Mouse (Mus musculus) liver, postnatal 0 days (tissue): ENCODE data around the gene Psmg1. TPM values are rescaled to one million over a fixed set of nuclear protein-coding genes. Genes with fewer than 3 reads are reported as not detected.
A peak's percentile ranks its signal among the peaks of the same experiment; 100 is the strongest.
"Not testable (repeated sequence)": the region's sequence is repeated elsewhere in the genome, so short reads cannot be mapped to it uniquely, and the experiment has no call there.

Experiments used
- ATAC-seq: fragments of 200-750 bp; cut with Nextera tagmentation; 2 replicates; pipeline ENCODE4 v1.8.0; 2017; ENCODE audit warnings: mild to moderate bottlenecking, moderate library complexity
- DNase-seq: peaks from one replicate; pipeline ENCODE4 v3.0.0-alpha.2; 2016
- H3K27ac ChIP-seq: fragments of 300-500 bp; sonication (generic); 2 replicates; pipeline ENCODE4 v1.5.1; 2014; ENCODE audit warnings: antibody characterized with exemption, moderate library complexity, mild to moderate bottlenecking, low read depth
- H3K27me3 ChIP-seq: fragments of 300-500 bp; sonication (generic); 2 replicates; pipeline ENCODE4 v1.6.1; 2014; ENCODE audit warnings: low read length, control low read depth, mixed read lengths; ENCODE audit not compliant: insufficient read depth
- H3K36me3 ChIP-seq: fragments of 300-500 bp; sonication (generic); replicated peaks from 2 replicates; pipeline ENCODE4 v1.6.1; 2014; ENCODE audit warnings: mild to moderate bottlenecking, control low read depth, low read length, moderate library complexity, mixed read lengths; ENCODE audit not compliant: insufficient read depth
- H3K4me1 ChIP-seq: fragments of 300-500 bp; sonication (generic); 2 replicates; pipeline ENCODE4 v1.6.1; 2014; ENCODE audit warnings: antibody characterized with exemption, mild to moderate bottlenecking, control low read depth; ENCODE audit not compliant: insufficient read depth
- H3K4me2 ChIP-seq: fragments of 300-500 bp; sonication (generic); 2 replicates; pipeline ENCODE4 v1.6.1; 2014; ENCODE audit warnings: low read depth, mild to moderate bottlenecking, low read length, moderate library complexity, mixed read lengths
- H3K4me3 ChIP-seq: fragments of 300-500 bp; sonication (generic); 2 replicates; pipeline ENCODE4 v1.5.1; 2014; ENCODE audit warnings: low read depth, low read length
- H3K9ac ChIP-seq: fragments of 300-500 bp; sonication (generic); replicated peaks from 2 replicates; pipeline ENCODE4 v1.6.1; 2014; ENCODE audit warnings: mild to moderate bottlenecking, moderate library complexity
- H3K9me3 ChIP-seq: fragments of 300-500 bp; sonication (generic); 2 replicates; pipeline ENCODE4 v1.6.1; 2016; ENCODE audit warnings: mild to moderate bottlenecking, control low read depth, low read length, mixed read lengths
- CTCF ChIP-seq: sonication (generic); IDR thresholded peaks from 2 replicates; pipeline ENCODE4 v1.5.1; 2016; ENCODE audit warnings: antibody characterized with exemption, low read depth
- EP300 ChIP-seq: IDR thresholded peaks from 2 replicates; pipeline ENCODE4 v1.6.1; 2016; ENCODE audit warnings: antibody characterized with exemption, low read depth, mild to moderate bottlenecking
- WGBS: fragments of 180-500 bp; shearing (Covaris S2); extraction: QIAGEN DNeasy Blood & Tissue Kit; methylation state at CpG from one replicate; pipeline ENCODE4 v1.1.7; 2014; ENCODE audit not compliant: insufficient replicate concordance; 5-methylcytosine and 5-hydroxymethylcytosine counted together
- polyA plus RNA-seq: library from polyadenylated mRNA; unstranded; fragments of >200 nt; fragmentation: Nextera tagmentation; extraction: Ambion mirVana; gene quantifications from 2 replicates; pipeline ENCODE4 v1.2.1, GENCODE M21; 2015

The Psmg1 gene
- polyA plus RNA-seq, 1 experiment from 2014 or later, result 44.1 TPM

DNA sequence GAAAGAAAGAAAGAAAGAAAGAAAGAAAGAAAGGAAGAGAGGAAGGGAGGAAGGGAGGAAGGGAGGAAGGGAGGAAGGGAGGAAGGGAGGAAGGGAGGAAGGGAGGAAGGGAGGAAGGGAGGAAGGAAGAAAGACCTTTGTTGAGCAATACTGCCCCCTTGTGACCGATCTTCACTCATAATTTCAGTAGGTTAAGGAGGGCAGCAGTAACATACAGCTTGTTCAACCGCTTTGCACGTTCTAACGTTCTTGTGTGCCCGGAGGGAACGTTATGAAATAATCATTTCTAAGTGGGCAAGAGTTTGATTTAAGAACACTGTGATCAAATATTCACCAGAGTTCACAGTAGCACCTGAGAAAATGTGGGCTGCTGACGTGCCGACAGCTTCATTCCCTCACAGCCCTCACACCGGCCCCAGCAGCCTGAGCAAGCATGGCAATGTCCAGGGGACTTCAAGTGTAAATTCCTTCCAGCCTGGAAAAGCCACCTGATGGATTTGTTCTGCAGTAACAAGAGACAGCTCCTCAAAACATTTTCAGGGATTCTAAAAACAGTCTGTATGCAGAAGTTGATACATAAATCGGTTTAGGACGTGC, 26.2 kb downstream of the Psmg1 start:
- Histone ChIP-seq H3K4me1 (no peaks in the 10 kb centered on the region), H3K9me3 (no peaks in the 10 kb centered on the region), H3K9ac (no peak overlapping the region), H3K36me3 (no peaks in the 10 kb centered on the region), H3K27me3 (no peaks in the 10 kb centered on the region), H3K4me2 (no peak overlapping the region), H3K27ac (no peak overlapping the region), H3K4me3 (no peak overlapping the region)
- DNase-seq (peak; percentile 50), ATAC-seq (no peak)
- TF ChIP-seq EP300, result no peak
- peak; percentile 75 for TF ChIP-seq CTCF
- WGBS, result 52% methylated on average over 11 of the region's 11 CpGs

DNA sequence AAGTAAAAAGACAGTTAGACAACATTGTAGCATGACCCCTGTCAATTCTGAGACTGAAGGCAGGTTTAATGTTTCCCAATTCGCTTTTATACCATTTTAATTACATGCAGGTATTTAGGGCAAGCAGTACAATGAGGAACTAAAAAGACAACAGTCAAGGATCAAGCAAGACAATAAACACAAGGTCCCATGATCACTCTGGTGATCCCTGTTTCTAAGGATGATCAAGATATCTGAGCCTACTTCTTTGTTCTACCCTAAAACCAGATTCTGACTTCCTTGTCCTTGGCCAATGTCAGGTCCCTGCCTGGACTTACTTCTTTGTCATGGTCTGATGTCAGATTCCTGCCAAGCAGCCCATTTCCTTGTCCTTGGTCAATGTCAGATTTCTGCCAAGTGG, 29.3 kb downstream of the Psmg1 start:
- H3K27me3 ChIP-seq, H3K36me3 ChIP-seq: not testable (repeated sequence)

DNA sequence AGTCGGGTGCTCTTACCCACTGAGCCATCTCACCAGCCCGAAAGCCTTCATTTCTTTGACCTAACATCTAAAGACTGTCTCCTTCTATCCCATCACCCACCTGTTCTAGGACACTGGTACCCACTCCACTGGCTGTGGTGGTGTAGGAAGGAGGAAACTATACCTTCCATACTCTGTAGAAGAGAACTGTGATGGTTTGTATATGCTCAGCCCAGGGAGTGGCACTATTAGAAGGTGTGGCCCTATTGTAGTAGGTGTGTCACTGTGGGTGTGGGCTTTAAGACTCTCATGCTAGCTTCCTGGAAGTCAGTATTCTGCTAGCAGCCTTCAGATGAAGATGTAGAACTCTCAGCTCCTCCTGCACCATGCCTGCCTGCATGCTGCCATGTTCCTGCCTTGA, 30.1 kb downstream of the Psmg1 start:
- not testable (repeated sequence) for ATAC-seq, H3K9me3 ChIP-seq, H3K27me3 ChIP-seq, H3K4me3 ChIP-seq, DNase-seq, H3K4me1 ChIP-seq, H3K36me3 ChIP-seq, H3K27ac ChIP-seq, H3K9ac ChIP-seq, H3K4me2 ChIP-seq
- 78% methylated on average over 2 of the region's 2 CpGs for WGBS

More for the DNA sequence above, 29.3 kb downstream of the Psmg1 start:
- not testable (repeated sequence) for H3K4me1 ChIP-seq, H3K9me3 ChIP-seq, ATAC-seq, H3K9ac ChIP-seq, H3K27ac ChIP-seq, H3K4me2 ChIP-seq, H3K4me3 ChIP-seq, DNase-seq
- WGBS, result 62% methylated on average over 1 of the region's 1 CpGs

DNA sequence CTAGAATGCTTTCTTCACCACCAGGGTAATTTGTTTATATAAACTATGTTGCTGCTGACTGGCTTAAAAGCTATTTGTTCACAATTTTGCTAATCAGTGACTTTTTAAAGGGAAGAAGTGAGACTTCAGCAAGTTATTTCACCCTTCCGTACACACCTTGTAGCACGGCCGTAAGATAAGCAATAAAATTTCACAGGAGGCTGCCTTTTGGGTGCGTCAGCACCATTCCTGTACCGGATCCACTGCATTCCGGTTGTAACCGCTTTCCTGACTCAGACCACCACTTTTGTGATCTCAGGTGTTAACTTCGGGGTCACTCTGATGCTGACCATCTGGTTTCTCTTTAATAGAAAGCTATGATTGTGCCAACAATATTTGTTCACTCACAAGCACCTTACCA, 32.7 kb downstream of the Psmg1 start:
- H3K27ac ChIP-seq, result no peak overlapping the region
- 86% methylated on average over 8 of the region's 8 CpGs for WGBS
- DNase-seq (no peak), ATAC-seq (no peak)
- no peaks in the 10 kb centered on the region for H3K4me1 ChIP-seq
- no peaks in the 10 kb centered on the region; the same call in 1 of the 2 replicates for H3K9me3 ChIP-seq
- no peaks in the 10 kb centered on the region for H3K36me3 ChIP-seq
- no peak overlapping the region for H3K4me2 ChIP-seq
- H3K4me3 ChIP-seq, result no peak overlapping the region
- no peak overlapping the region for H3K9ac ChIP-seq
- no peaks in the 10 kb centered on the region for H3K27me3 ChIP-seq
- no peak for TF ChIP-seq EP300
- no peak for TF ChIP-seq CTCF

DNA sequence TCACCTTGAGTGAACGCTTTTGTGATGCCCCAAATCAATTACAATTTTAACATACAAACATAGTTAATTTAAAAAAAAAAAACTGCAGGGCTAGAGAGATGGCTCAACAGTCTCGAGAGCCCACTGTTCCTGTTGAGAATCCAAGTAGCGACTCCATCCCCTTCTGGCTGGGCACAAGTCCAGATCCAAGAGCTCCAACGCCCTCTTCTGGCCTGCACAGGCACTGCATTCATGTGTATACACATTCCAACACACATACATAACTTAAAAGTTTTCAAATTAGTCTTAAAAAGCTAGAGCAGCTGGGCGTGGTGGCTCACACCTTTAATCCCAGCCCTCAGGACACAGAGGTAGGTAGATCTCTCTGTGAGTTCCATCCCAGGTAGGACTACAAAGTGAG, 34.1 kb downstream of the Psmg1 start:
- no peak for TF ChIP-seq EP300
- peak; percentile 53 for TF ChIP-seq CTCF
- no peaks in the 10 kb centered on the region; the same call in 1 of the 2 replicates for H3K9me3 ChIP-seq
- no peak overlapping the region for H3K4me2 ChIP-seq
- H3K27ac ChIP-seq, result no peak overlapping the region
- no peak overlapping the region for H3K9ac ChIP-seq
- ATAC-seq (no peak), DNase-seq (peak; percentile 27)
- H3K36me3 ChIP-seq, result no peaks in the 10 kb centered on the region
- H3K4me3 ChIP-seq, result no peak overlapping the region
- no peaks in the 10 kb centered on the region for H3K4me1 ChIP-seq
- no peaks in the 10 kb centered on the region for H3K27me3 ChIP-seq
- WGBS, result 58% methylated on average over 5 of the region's 5 CpGs

DNA sequence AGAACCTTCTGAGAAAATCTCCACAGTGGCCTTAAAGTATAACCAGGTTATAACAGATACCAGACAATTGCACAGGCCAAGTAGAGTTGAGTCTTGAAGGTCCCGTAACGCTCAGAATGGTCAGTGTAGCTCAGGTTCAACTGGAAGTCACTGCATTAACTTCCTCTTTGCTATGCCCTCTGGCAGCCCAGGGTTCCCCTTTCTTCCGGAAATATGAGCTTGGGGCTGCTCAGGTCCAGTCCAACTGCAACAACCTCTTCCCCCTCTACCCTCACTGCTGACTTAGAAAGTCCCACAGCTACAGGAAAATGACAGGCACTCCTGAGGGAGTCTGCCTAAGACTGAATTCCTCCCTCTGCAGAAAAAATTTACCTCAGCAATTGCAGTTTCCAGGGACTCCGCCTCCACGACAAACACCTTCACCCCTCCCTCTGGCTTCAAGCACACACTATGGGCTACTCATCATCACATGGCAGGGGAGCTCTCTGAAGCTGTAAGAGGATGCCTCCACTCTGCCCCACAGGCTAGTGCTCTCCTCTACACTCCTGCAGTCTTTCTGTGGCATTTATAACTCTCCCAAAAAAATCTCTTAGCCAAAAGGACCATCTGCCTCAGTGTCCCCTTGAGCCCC, 34.9 kb downstream of the Psmg1 start:
- H3K9me3 ChIP-seq, result no peaks in the 10 kb centered on the region; the same call in 1 of the 2 replicates
- TF ChIP-seq EP300 (no peak), CTCF (no peak)
- no peaks in the 10 kb centered on the region for H3K36me3 ChIP-seq
- no peak overlapping the region for H3K9ac ChIP-seq
- H3K4me3 ChIP-seq, result no peak overlapping the region
- H3K4me1 ChIP-seq, result no peaks in the 10 kb centered on the region
- no peaks in the 10 kb centered on the region for H3K27me3 ChIP-seq
- H3K4me2 ChIP-seq, result no peak overlapping the region
- peak; percentile 53; the same call in 1 of the 2 replicates for ATAC-seq
- DNase-seq, result peak; percentile 31
- WGBS, result 46% methylated on average over 5 of the region's 5 CpGs
- H3K27ac ChIP-seq, result peak overlapping the region; percentile 25; the same call in 1 of the 2 replicates
